Mouse (Mus musculus): ENCODE measurements around the gene Hsf3. TPM values are rescaled to one million over a fixed set of nuclear protein-coding genes. Genes with fewer than 3 reads are reported as not detected.
A peak's percentile ranks its signal among the peaks of the same experiment; 100 is the strongest.
"Not testable (repeated sequence)": the region's sequence is repeated elsewhere in the genome, so short reads cannot be mapped to it uniquely, and the experiment has no call there.

Hsf3 gene
- 0.08 and 0.28 TPM in 2 replicates for polyA plus RNA-seq (2014; fragmentation: Nextera tagmentation; extraction: Ambion mirVana)

DNA sequence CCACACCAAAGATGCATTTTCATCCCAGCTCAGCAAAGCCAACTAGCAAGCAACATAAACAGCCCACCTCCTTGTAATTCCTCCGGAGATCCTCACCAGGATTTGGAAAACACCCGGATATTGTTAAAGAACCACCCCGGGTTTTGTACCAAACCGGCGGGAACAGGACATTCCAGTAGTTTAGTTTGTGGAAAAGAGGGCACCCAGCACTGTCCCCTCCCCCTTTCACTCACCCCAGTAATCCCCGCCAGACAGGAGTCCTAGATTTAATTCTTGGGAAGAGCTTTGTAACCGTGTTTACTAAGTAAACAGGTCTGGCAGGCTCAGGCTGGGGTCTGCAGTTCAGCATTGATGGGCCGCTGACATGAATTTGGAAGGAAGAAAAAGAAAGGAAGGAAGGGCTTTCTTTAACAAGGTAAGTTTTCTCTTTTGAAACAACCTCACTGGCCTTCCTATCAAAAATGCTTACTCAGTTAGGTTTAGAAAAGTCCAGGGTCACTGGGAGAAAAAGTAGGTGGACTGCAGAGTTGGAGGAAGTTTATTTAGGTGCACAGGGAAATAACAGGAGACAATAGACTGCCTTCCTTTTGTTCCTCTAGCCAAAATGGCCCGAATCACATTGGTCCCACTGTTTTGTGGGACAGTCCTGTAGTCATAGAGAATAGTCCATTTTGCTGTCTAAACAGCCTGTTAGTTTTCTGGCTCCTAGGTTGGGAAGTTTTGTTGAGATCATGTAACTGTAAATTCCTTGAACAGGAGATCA is at the start of gene Hsf3:
TSS of gene Hsf3 (minus strand) at position 94 of the 763 bp plus-strand sequence.
- no peak for TF ChIP-seq CTCF (IDR thresholded peaks at IDR 0.05; ENCODE audit: low read depth)
- no peaks in the 10 kb centered on the region for H3K4me1 ChIP-seq (ENCODE audit: insufficient read depth)
- WGBS: 10% methylated on average over 9 of the region's 9 CpGs
- ATAC-seq (ENCODE audit: insufficient read depth) (peak; percentile 94), DNase-seq (peak; percentile 74)
- H3K27ac ChIP-seq (ENCODE audit: low read depth): no peak within 1 kb of the TSS
- peak within 1 kb of the TSS; percentile 37 for H3K4me3 ChIP-seq (ENCODE audit: low read depth, low read length)
- no peaks in the 10 kb centered on the region for H3K27me3 ChIP-seq (ENCODE audit: insufficient read depth, low read length)
- H3K9me3 ChIP-seq (ENCODE audit: low read depth, low read length): no peaks in the 10 kb centered on the region
- H3K36me3 ChIP-seq (ENCODE audit: insufficient read depth): no peaks in the 10 kb centered on the region
- H3K4me2 ChIP-seq: peak within 1 kb of the TSS; percentile 48
- H3K9ac ChIP-seq: peak within 1 kb of the TSS; percentile 52

DNA sequence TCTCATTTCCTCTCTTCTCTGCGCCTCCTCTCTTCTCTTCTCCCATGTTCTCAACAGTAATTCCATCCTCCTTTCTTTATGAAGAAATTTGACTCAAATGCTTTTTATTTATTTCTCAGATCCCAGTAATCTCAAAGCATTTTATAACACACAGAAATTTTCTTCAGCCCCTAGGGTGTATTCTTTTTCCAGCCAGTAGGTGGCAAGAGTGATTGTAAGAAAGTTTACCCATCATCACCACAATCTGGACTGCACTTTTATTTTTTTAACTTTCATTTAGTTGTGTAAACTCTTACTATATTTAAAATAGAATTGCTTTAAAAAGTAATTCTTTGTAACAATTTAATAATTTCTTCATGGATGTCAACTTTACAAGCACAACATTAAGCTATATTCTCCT is 45.5 kb upstream of the Hsf3 start:
- no peak overlapping the region for H3K9ac ChIP-seq
- no peaks in the 10 kb centered on the region for H3K27me3 ChIP-seq (ENCODE audit: insufficient read depth, low read length)
- no peak overlapping the region for H3K4me2 ChIP-seq
- ATAC-seq (ENCODE audit: insufficient read depth): no peak
- H3K36me3 ChIP-seq (ENCODE audit: insufficient read depth): no peaks in the 10 kb centered on the region
- no peak overlapping the region for H3K27ac ChIP-seq (ENCODE audit: low read depth)
- 50% methylated on average over 1 of the region's 1 CpGs for WGBS
- peak; percentile 32 for DNase-seq
- no peaks in the 10 kb centered on the region for H3K4me1 ChIP-seq (ENCODE audit: insufficient read depth)
- no peak overlapping the region for H3K4me3 ChIP-seq (ENCODE audit: low read depth, low read length)
- no peaks in the 10 kb centered on the region for H3K9me3 ChIP-seq (ENCODE audit: low read depth, low read length)
- TF ChIP-seq CTCF (IDR thresholded peaks at IDR 0.05; ENCODE audit: low read depth): no peak; the same call in 1 of the 2 replicates

DNA sequence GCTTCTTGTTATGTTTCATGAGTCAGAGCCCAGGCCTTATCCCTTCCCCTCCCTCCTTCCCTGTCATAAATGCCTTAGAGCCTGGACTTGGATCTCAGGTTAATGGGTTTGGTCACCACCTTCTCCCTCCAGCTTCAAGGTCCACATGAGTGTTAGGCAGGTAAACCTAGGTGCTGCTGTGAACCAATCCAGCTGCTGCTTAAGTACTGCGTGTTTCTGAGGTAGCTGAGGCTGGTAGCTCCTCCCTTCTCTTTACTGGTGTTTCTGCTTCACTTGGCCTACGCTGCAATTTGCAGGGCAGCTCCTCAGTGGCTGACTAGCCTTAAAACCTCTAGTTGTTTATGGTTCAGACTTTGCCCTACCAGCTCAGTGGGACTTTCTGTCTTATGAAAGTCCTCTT is 945 bp downstream of the Hsf3 start, which contains the start of gene Heph:
TSS of gene Heph (plus strand) at position 211 of the 400 bp plus-strand sequence.
- DNase-seq: no peak
- H3K4me1 ChIP-seq (ENCODE audit: insufficient read depth): no peaks in the 10 kb centered on the region
- no peak within 1 kb of the TSS for H3K9ac ChIP-seq
- H3K4me2 ChIP-seq: peak within 1 kb of the TSS; percentile 48
- H3K27ac ChIP-seq (ENCODE audit: low read depth): no peak within 1 kb of the TSS
- H3K9me3 ChIP-seq (ENCODE audit: low read depth, low read length): no peaks in the 10 kb centered on the region
- no peaks in the 10 kb centered on the region for H3K27me3 ChIP-seq (ENCODE audit: insufficient read depth, low read length)
- no peaks in the 10 kb centered on the region for H3K36me3 ChIP-seq (ENCODE audit: insufficient read depth)
- no peak; the same call in 1 of the 2 replicates for ATAC-seq (ENCODE audit: insufficient read depth)
- 62% methylated on average over 2 of the region's 2 CpGs for WGBS
- no peak for TF ChIP-seq CTCF (IDR thresholded peaks at IDR 0.05; ENCODE audit: low read depth)
- H3K4me3 ChIP-seq (ENCODE audit: low read depth, low read length): peak within 1 kb of the TSS; percentile 37

- TF ChIP-seq CTCF (IDR thresholded peaks at IDR 0.05; ENCODE audit: low read depth): no peak
- no peak overlapping the region for H3K4me2 ChIP-seq
- H3K9me3 ChIP-seq (ENCODE audit: low read depth, low read length): no peaks in the 10 kb centered on the region
- H3K27me3 ChIP-seq (ENCODE audit: insufficient read depth, low read length): no peaks in the 10 kb centered on the region
- H3K9ac ChIP-seq: no peak overlapping the region
- no peak overlapping the region for H3K27ac ChIP-seq (ENCODE audit: low read depth)
- no peaks in the 10 kb centered on the region for H3K36me3 ChIP-seq (ENCODE audit: insufficient read depth)
- no peaks in the 10 kb centered on the region for H3K4me1 ChIP-seq (ENCODE audit: insufficient read depth)
- no peak for ATAC-seq (ENCODE audit: insufficient read depth)
- H3K4me3 ChIP-seq (ENCODE audit: low read depth, low read length): no peak overlapping the region
- DNase-seq: no peak
Observed at GRCm38 (mm10) chrX:96419383-96419782, 36.7 kb downstream of the Hsf3 start.

GRCm38 (mm10) chrX:96417733-96418132 is 38.4 kb downstream of the Hsf3 start:
- no peak overlapping the region for H3K9ac ChIP-seq
- H3K27me3 ChIP-seq (ENCODE audit: insufficient read depth, low read length): no peaks in the 10 kb centered on the region
- TF ChIP-seq CTCF (IDR thresholded peaks at IDR 0.05; ENCODE audit: low read depth): no peak
- no peak overlapping the region for H3K4me3 ChIP-seq (ENCODE audit: low read depth, low read length)
- no peak overlapping the region for H3K27ac ChIP-seq (ENCODE audit: low read depth)
- 54% methylated on average over 1 of the region's 1 CpGs for WGBS
- no peaks in the 10 kb centered on the region for H3K4me1 ChIP-seq (ENCODE audit: insufficient read depth)
- ATAC-seq (ENCODE audit: insufficient read depth) (no peak), DNase-seq (no peak)
- H3K36me3 ChIP-seq (ENCODE audit: insufficient read depth): no peaks in the 10 kb centered on the region
- H3K9me3 ChIP-seq (ENCODE audit: low read depth, low read length): no peaks in the 10 kb centered on the region
- no peak overlapping the region for H3K4me2 ChIP-seq

- no peak for TF ChIP-seq CTCF (IDR thresholded peaks at IDR 0.05; ENCODE audit: low read depth)
- DNase-seq (no peak), ATAC-seq (ENCODE audit: insufficient read depth) (no peak)
- Histone ChIP-seq H3K4me2 (no peak overlapping the region), H3K27ac (ENCODE audit: low read depth) (no peak overlapping the region), H3K36me3 (ENCODE audit: insufficient read depth) (no peaks in the 10 kb centered on the region), H3K9me3 (ENCODE audit: low read depth, low read length) (no peaks in the 10 kb centered on the region), H3K9ac (no peak overlapping the region), H3K4me3 (ENCODE audit: low read depth, low read length) (no peak overlapping the region), H3K4me1 (ENCODE audit: insufficient read depth) (no peaks in the 10 kb centered on the region), H3K27me3 (ENCODE audit: insufficient read depth, low read length) (no peaks in the 10 kb centered on the region)
- 82% methylated on average over 1 of the region's 1 CpGs for WGBS
Observed at GRCm38 (mm10) chrX:96416970-96417369, 39.1 kb downstream of the Hsf3 start.

DNA sequence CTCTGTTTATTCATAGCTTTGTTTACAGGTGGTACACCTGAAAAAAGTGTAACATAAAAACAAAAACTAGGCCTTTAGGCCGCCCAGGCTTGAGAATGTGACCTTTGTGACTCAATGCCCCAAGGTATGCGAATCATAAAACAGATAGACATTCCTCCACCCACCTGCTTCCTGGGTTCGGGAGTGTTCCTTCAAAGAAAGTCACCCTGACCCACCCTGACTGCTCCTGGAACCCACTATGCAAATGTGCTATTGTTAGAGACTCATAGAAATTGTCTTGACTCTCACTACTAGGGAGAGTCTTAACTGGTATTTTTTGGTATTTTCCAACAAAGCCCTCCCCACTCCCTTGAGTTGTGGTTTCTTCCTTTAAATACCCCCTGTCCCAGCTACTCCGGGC is 40.7 kb downstream of the Hsf3 start:
- not testable (repeated sequence) for H3K9ac ChIP-seq; H3K27me3 ChIP-seq (ENCODE audit: insufficient read depth, low read length); H3K27ac ChIP-seq (ENCODE audit: low read depth); DNase-seq; H3K4me3 ChIP-seq (ENCODE audit: low read depth, low read length); H3K4me2 ChIP-seq; H3K36me3 ChIP-seq (ENCODE audit: insufficient read depth); H3K4me1 ChIP-seq (ENCODE audit: insufficient read depth); H3K9me3 ChIP-seq (ENCODE audit: low read depth, low read length); ATAC-seq (ENCODE audit: insufficient read depth)
- 69% methylated on average over 4 of the region's 4 CpGs for WGBS
